Mouse (Mus musculus) embryonic facial prominence, embryonic 15.5 days (tissue): ENCODE data around the gene Sh3d19. TPM values are rescaled to one million over a fixed set of nuclear protein-coding genes. Genes with fewer than 3 reads are reported as not detected.

ENCODE experiments used
- ATAC-seq: fragments of 200-750 bp; cut with Nextera tagmentation; 2 replicates; pipeline ENCODE4 v1.8.0; 2017; ENCODE audit warnings: low read depth, moderate TSS enrichment; ENCODE audit not compliant: insufficient number of reproducible peaks, low FRiP score, low TSS enrichment
- H3K27ac ChIP-seq: fragments of 300-500 bp; sonication (generic); replicated peaks from 2 replicates; pipeline ENCODE4 v1.5.1; 2015; ENCODE audit warnings: mild to moderate bottlenecking, inconsistent platforms
- H3K27me3 ChIP-seq: fragments of 300-500 bp; sonication (generic); 2 replicates; pipeline ENCODE4 v1.6.1; 2015; ENCODE audit warnings: inconsistent platforms
- H3K36me3 ChIP-seq: fragments of 300-500 bp; sonication (generic); 2 replicates; pipeline ENCODE4 v1.6.1; 2015; ENCODE audit warnings: mild to moderate bottlenecking, inconsistent platforms
- H3K4me1 ChIP-seq: fragments of 300-500 bp; sonication (generic); 2 replicates; pipeline ENCODE4 v1.6.1; 2015; ENCODE audit warnings: inconsistent platforms
- H3K4me2 ChIP-seq: fragments of 300-500 bp; sonication (generic); replicated peaks from 2 replicates; pipeline ENCODE4 v1.6.1; 2015; ENCODE audit warnings: mild to moderate bottlenecking, inconsistent platforms
- H3K4me3 ChIP-seq: fragments of 300-500 bp; sonication (generic); replicated peaks from 2 replicates; pipeline ENCODE4 v1.5.1; 2015; ENCODE audit warnings: mild to moderate bottlenecking, inconsistent platforms
- H3K9ac ChIP-seq: fragments of 300-500 bp; sonication (generic); 2 replicates; pipeline ENCODE4 v1.6.1; 2015; ENCODE audit warnings: inconsistent platforms
- H3K9me3 ChIP-seq: fragments of 300-500 bp; sonication (generic); replicated peaks from 2 replicates; pipeline ENCODE4 v1.6.1; 2016; ENCODE audit warnings: inconsistent platforms
- WGBS: fragments of 180-500 bp; shearing (Covaris S2); methylation state at CpG from one replicate; pipeline ENCODE4 v1.1.7; 2015; 5-methylcytosine and 5-hydroxymethylcytosine counted together
- polyA plus RNA-seq: library from polyadenylated mRNA; unstranded; fragments of >200 nt; fragmentation: Nextera tagmentation; extraction: Ambion mirVana; gene quantifications from 2 replicates; pipeline ENCODE4 v1.2.1, GENCODE M21; 2015

The Sh3d19 gene
- polyA plus RNA-seq, 1 experiment from 2014 or later = 36.3 TPM

DNA sequence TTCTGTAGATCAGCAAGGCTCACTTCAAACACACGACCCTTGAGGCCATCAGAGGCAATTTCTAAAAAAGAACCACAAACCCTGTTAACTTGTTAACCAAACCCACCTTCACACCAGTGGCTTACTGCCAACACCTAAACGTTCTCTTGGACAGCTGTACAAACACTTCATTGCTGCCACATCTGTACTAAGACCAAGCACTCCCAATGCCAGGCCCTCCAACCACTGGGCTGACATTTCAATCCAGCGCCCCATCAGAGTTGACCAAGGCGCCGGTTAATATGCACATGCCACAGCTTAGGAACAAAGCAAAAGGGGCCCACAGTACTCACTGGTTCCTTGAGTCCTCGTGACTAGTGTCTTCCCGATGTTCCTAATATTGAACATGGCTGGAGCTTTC is 170.5 kb downstream of the Sh3d19 start:
- WGBS = 5% methylated on average over 7 of the region's 7 CpGs
- Histone ChIP-seq H3K4me2 (peak overlapping the region; percentile 68), H3K9me3 (no peaks in the 10 kb centered on the region), H3K4me1 (peaks cover 15% of the 10 kb centered on the region), H3K4me3 (peak overlapping the region; percentile 95), H3K27me3 (no peaks in the 10 kb centered on the region), H3K9ac (peak overlapping the region; percentile 84), H3K27ac (peak overlapping the region; percentile 91; the same call in 1 of the 2 replicates), H3K36me3 (peaks cover 44% of the 10 kb centered on the region)
- ATAC-seq = no peak

DNA sequence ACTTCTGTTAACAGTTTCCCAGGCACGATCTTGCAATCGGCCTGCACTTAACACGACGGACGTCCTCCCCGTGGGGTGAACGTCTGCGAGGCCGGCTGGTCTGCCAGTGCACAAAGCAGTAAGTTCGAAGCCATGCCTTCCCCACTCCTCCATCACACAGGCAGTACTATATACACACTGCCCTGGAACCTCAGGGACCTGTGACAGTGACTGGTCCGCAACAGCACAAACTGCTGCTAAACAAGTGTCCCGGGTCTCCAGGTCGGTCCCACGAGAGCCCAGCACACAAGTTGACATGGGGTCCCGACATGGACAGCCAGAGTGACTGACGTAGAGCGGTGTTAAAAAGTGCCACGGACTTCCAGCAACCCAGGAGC is 171.0 kb downstream of the Sh3d19 start:
- Histone ChIP-seq H3K4me3 (peak overlapping the region; percentile 95), H3K27me3 (no peaks in the 10 kb centered on the region), H3K9me3 (no peaks in the 10 kb centered on the region), H3K9ac (peak overlapping the region; percentile 84), H3K4me1 (peaks cover 15% of the 10 kb centered on the region), H3K36me3 (peaks cover 39% of the 10 kb centered on the region), H3K27ac (peak overlapping the region; percentile 91), H3K4me2 (peak overlapping the region; percentile 68)
- 0% methylated on average over 18 of the region's 18 CpGs for WGBS
- peak; percentile 19; the same call in 1 of the 2 replicates for ATAC-seq

DNA sequence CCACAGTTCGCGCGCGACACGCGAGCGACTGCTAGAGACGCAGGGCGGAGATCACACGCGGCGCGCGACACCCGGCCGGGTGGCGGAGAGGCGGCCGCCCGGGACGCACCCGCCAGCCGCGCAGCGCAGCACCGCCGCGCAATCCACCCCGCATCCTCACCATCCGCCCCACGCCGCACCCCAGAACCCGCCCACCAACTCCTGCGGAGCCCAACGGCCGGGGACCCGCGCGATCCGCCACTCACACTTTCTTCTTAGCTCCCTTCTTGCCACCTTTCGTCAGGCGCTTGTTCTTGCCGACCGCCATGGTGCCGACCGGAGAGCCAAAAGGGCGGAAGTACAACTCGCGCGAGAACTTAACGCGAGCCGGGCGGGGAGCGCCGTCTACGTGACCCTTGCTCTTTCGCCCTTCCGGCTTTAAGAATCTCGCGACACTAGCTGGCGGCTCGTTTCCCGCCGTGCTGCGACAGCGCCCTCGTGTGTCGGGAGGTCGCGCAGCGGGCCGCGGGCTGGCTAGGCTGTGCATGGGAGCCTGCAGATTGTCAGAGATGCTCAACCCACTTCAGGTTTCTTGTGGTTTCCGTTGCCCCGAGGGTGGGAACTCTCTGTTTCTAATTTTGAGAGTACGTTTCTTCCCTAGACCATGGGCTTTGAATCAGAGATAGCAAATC is 171.5 kb downstream of the Sh3d19 start, which contains the start of gene Rps3a1:
Gene Rps3a1, minus strand, starts transcription at position 440 of the 671 bp plus-strand sequence.
- Histone ChIP-seq H3K9me3 (no peaks in the 10 kb centered on the region), H3K27me3 (no peaks in the 10 kb centered on the region), H3K4me1 (peaks cover 15% of the 10 kb centered on the region), H3K4me2 (peak within 1 kb of the TSS; percentile 68), H3K27ac (peak within 1 kb of the TSS; percentile 91), H3K36me3 (peaks cover 33% of the 10 kb centered on the region), H3K4me3 (peak within 1 kb of the TSS; percentile 95), H3K9ac (peak within 1 kb of the TSS; percentile 84)
- ATAC-seq = peak; percentile 93
- WGBS = under 1% methylated on average over 77 of the region's 77 CpGs

DNA sequence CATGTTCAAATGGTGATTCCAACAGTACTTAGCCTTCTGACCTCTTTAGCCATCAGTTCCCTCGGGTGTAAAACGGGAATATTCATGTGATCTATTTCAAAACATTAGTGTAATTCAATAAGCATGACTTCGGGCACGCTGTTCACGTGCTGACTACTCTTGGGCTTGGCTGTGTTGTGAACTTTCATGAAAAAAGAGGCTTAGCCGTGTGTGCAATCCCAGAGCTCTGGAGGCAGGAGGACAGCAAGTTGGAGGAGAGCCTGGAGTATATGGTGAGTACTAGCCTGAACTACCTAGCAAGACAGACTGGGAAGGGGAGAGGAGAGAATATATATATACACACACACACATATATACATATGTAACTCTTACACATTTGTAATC is 172.0 kb downstream of the Sh3d19 start:
- Histone ChIP-seq H3K9ac (no peak overlapping the region), H3K4me2 (peak overlapping the region; percentile 38), H3K27ac (peak overlapping the region; percentile 36; the same call in 1 of the 2 replicates), H3K27me3 (no peaks in the 10 kb centered on the region), H3K36me3 (peaks cover 28% of the 10 kb centered on the region), H3K4me1 (peaks cover 15% of the 10 kb centered on the region), H3K4me3 (peak overlapping the region; percentile 95), H3K9me3 (no peaks in the 10 kb centered on the region)
- WGBS = 13% methylated on average over 6 of the region's 6 CpGs
- ATAC-seq = peak; percentile 20; the same call in 1 of the 2 replicates

DNA sequence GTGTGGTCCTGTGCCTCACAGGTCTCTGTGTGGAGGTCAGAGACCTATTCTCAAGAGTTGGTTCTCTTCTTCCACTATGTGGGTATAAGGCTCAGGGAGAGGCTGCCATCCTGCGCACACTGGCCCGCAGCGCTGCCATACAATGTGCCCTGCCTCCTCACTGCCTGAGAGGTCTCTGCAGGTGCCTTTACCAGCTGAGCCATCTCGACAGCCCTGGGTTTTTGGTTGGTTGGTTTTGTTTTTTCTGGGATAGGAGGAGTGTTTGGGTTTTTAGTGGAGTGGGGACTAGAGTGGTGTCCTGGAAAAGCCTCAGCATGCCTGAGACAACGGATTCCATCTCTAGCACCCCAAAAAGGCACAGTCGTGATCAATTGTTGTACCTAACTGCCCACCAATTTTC is 172.4 kb downstream of the Sh3d19 start:
- 78% methylated on average over 6 of the region's 6 CpGs for WGBS
- peaks cover 15% of the 10 kb centered on the region for H3K4me1 ChIP-seq
- H3K27ac ChIP-seq = peak overlapping the region; percentile 36; the same call in 1 of the 2 replicates
- H3K9ac ChIP-seq = no peak overlapping the region
- no peak overlapping the region for H3K4me3 ChIP-seq
- peaks cover 24% of the 10 kb centered on the region for H3K36me3 ChIP-seq
- ATAC-seq = no peak
- no peaks in the 10 kb centered on the region for H3K9me3 ChIP-seq
- H3K27me3 ChIP-seq = no peaks in the 10 kb centered on the region
- H3K4me2 ChIP-seq = no peak overlapping the region

DNA sequence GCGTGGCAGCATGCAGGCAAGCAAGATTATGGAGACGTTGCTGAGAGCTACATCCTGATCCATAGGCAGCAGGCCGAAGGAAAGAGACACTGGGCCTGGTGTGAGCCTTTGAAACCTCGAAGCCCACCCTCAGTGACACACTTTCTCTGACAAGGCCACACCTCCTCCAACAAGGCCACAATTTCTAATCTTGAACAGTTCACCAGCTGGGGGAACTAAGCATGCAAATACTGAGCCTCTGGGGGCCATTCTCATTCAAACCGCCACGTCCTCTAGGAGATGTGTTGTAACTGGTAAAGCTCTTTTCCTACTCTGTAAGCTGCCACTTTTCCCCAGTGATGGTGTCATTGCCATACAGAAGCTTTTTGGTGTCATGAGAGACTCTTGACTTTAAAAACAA is 178.2 kb downstream of the Sh3d19 start:
- Histone ChIP-seq H3K36me3 (no peaks in the 10 kb centered on the region), H3K4me1 (0 out of 2 replicates have a peak, but pooled peaks cover 3% of the 10 kb centered on the region), H3K27me3 (no peaks in the 10 kb centered on the region), H3K27ac (no peak overlapping the region), H3K4me2 (no peak overlapping the region), H3K9me3 (no peaks in the 10 kb centered on the region), H3K9ac (no peak overlapping the region), H3K4me3 (no peak overlapping the region)
- 74% methylated on average over 6 of the region's 6 CpGs for WGBS
- no peak for ATAC-seq

DNA sequence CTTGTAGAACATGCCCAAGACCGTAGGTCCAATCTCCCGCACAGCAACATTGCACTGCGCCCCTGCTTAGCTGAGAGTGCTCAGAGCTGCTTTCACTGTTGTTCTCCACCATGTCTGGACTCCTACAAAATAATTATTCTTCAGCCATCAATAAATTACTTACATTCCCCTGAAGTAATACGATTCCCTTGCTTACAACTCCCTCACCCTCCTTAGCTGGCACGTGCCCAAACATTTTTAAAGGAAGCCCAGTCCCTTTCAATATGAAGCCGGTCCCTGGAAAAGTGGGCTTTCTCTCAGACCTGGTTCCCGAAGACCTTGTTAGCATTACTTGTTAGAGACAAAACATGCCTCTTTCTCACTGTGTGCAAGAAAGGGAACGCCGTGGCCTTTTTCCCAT is 178.6 kb downstream of the Sh3d19 start:
- Histone ChIP-seq H3K27me3 (no peaks in the 10 kb centered on the region), H3K4me3 (no peak overlapping the region), H3K4me2 (no peak overlapping the region), H3K27ac (no peak overlapping the region), H3K36me3 (no peaks in the 10 kb centered on the region), H3K9me3 (no peaks in the 10 kb centered on the region), H3K9ac (no peak overlapping the region), H3K4me1 (0 out of 2 replicates have a peak, but pooled peaks cover 3% of the 10 kb centered on the region)
- 49% methylated on average over 9 of the region's 9 CpGs for WGBS
- no peak for ATAC-seq

DNA sequence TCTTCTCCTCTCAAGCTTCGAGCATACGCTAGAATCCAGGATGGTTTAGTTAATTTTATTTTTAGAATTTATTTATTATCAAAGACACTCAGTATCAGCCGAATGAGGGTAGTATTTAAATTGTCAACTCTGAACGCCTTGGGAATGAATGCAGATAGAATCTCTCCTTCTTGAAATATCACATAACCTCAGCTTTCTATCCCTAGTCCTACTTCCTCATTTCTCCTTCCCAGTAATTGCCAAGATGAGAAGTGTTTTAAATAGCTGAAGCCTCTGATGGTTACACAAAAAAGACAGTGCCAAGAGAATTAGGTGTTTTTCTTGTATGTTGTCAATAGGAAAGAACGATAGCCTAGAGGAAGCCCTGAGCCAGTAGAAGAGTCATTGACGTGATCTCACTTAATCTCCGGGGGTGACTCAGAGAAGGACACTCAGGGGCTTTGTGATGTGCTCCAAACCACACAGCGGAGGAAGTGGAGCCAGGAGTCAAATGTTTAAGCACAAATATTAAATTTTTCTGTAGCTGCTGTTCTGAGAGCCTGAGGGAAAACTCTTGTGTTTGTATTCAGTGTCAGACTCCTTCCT is 198.0 kb downstream of the Sh3d19 start:
- no peaks in the 10 kb centered on the region for H3K4me1 ChIP-seq
- H3K9me3 ChIP-seq = no peaks in the 10 kb centered on the region
- H3K27ac ChIP-seq = no peak overlapping the region
- no peak overlapping the region for H3K9ac ChIP-seq
- no peaks in the 10 kb centered on the region for H3K36me3 ChIP-seq
- WGBS = 52% methylated on average over 8 of the region's 8 CpGs
- no peak overlapping the region for H3K4me3 ChIP-seq
- no peak for ATAC-seq
- H3K4me2 ChIP-seq = no peak overlapping the region
- no peaks in the 10 kb centered on the region for H3K27me3 ChIP-seq

DNA sequence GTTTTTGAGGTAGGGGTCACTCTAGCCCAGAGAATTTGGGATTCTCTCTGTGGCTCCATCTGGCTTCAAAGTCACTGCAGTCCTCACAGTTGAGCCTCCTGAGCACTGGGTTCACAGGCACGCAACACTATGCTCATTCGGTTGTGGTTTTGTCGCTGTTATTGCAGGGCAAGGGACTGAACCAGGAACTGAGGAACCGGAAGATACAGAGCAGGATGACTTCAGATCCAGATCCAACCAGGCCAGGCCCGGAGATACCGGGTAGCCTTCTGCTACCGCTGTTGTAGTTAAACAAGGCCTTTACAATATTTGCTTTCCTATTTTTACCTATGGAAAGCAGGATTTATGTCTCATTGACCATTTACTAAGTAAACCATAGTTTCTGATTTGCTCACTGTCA is 208.8 kb downstream of the Sh3d19 start:
- Histone ChIP-seq H3K27ac (no peak overlapping the region), H3K36me3 (no peaks in the 10 kb centered on the region), H3K4me2 (no peak overlapping the region), H3K9ac (no peak overlapping the region), H3K4me3 (no peak overlapping the region), H3K9me3 (no peaks in the 10 kb centered on the region), H3K27me3 (no peaks in the 10 kb centered on the region), H3K4me1 (no peaks in the 10 kb centered on the region)
- 91% methylated on average over 7 of the region's 7 CpGs for WGBS
- no peak for ATAC-seq

Other genes with a start within 250 kb of the Sh3d19 start
- 8.8 and 9.4 TPM in 2 replicates for gene Fam160a1, start 153.8 kb upstream of the Sh3d19 start, polyA plus RNA-seq
- gene Glt28d2, start 83.6 kb upstream of the Sh3d19 start, polyA plus RNA-seq = 3.4 and 3.8 TPM in 2 replicates
- gene Gm37240, start 83.6 kb upstream of the Sh3d19 start, polyA plus RNA-seq = 12.8 and 18.1 TPM in 2 replicates
- gene Prss48, start 31.4 kb downstream of the Sh3d19 start, polyA plus RNA-seq = not detected in 2 replicates
- 1,231 and 1,256 TPM in 2 replicates for gene Rps3a1, start 171.6 kb downstream of the Sh3d19 start, polyA plus RNA-seq